Mouse (Mus musculus): ENCODE results near the gene Pitpnm2.

The Pitpnm2 gene

GRCm38 (mm10) chr5:124119204-124119603 is 130.4 kb downstream of the Pitpnm2 start:
- no peak for DNase-seq

GRCm38 (mm10) chr5:124115990-124116845 is 133.3 kb downstream of the Pitpnm2 start, which contains the start of gene Arl6ip4:
Arl6ip4 (plus strand) TSS chr5:124116089.
- peak; percentile 66 to 86 for DNase-seq

GRCm38 (mm10) chr5:124115531-124115930 is 134.0 kb downstream of the Pitpnm2 start:
- no peak for DNase-seq

GRCm38 (mm10) chr5:124114276-124115025 is 135.1 kb downstream of the Pitpnm2 start:
- DNase-seq = no peak

GRCm38 (mm10) chr5:124113030-124113429 is 136.5 kb downstream of the Pitpnm2 start:
- peak; percentile 66 to 81 for DNase-seq

GRCm38 (mm10) chr5:124112531-124112930 is 137.0 kb downstream of the Pitpnm2 start:
- peak; percentile 39 to 57 for DNase-seq

GRCm38 (mm10) chr5:124111742-124112497 is 137.6 kb downstream of the Pitpnm2 start, which contains the start of gene Ogfod2:
Ogfod2 (plus strand) TSS chr5:124112297.
- DNase-seq = peak; percentile 97

- peak in 1 of 2 experiments; percentile 74 for DNase-seq
Measured at GRCm38 (mm10) chr5:124111077-124111741, 138.4 kb downstream of the Pitpnm2 start.

GRCm38 (mm10) chr5:124103552-124103951 is 146.0 kb downstream of the Pitpnm2 start:
- DNase-seq = no peak

GRCm38 (mm10) chr5:124103020-124103419 is 146.5 kb downstream of the Pitpnm2 start:
- DNase-seq = no peak

GRCm38 (mm10) chr5:124102326-124102725 is 147.2 kb downstream of the Pitpnm2 start:
- DNase-seq = no peak

GRCm38 (mm10) chr5:124100128-124101044 is 149.2 kb downstream of the Pitpnm2 start:
- DNase-seq = no peak

- DNase-seq = no peak
Measured at GRCm38 (mm10) chr5:124098923-124099322, 150.6 kb downstream of the Pitpnm2 start.

- DNase-seq = peak; percentile 99 to 100
Measured at GRCm38 (mm10) chr5:124095596-124096232, 153.8 kb downstream of the Pitpnm2 start, which contains the start of gene Abcb9. Abcb9 (minus strand) TSS chr5:124095798.

- DNase-seq = peak in 1 of 2 experiments; percentile 18
Measured at GRCm38 (mm10) chr5:124095077-124095581, 154.4 kb downstream of the Pitpnm2 start.

GRCm38 (mm10) chr5:124093852-124094604 is 155.5 kb downstream of the Pitpnm2 start:
- DNase-seq = no peak

GRCm38 (mm10) chr5:124093120-124093794 is 156.3 kb downstream of the Pitpnm2 start:
- peak; percentile 87 to 92 for DNase-seq

- peak in 1 of 2 experiments; percentile 41 for DNase-seq
Measured at GRCm38 (mm10) chr5:124091951-124092406, 157.6 kb downstream of the Pitpnm2 start.

- no peak for DNase-seq
Measured at GRCm38 (mm10) chr5:124089868-124090267, 159.7 kb downstream of the Pitpnm2 start.

Data from kidney, postnatal 36 days (tissue).